Mouse (Mus musculus): ENCODE data around the gene Ptma. TPM values are rescaled to one million over a fixed set of nuclear protein-coding genes. Genes with fewer than 3 reads are reported as not detected.
"Not testable (repeated sequence)": the region's sequence is repeated elsewhere in the genome, so short reads cannot be mapped to it uniquely, and the experiment has no call there.

Gene Ptma
- polyA plus RNA-seq, 1 experiment from 2014 or later: 2,088 TPM

DNA sequence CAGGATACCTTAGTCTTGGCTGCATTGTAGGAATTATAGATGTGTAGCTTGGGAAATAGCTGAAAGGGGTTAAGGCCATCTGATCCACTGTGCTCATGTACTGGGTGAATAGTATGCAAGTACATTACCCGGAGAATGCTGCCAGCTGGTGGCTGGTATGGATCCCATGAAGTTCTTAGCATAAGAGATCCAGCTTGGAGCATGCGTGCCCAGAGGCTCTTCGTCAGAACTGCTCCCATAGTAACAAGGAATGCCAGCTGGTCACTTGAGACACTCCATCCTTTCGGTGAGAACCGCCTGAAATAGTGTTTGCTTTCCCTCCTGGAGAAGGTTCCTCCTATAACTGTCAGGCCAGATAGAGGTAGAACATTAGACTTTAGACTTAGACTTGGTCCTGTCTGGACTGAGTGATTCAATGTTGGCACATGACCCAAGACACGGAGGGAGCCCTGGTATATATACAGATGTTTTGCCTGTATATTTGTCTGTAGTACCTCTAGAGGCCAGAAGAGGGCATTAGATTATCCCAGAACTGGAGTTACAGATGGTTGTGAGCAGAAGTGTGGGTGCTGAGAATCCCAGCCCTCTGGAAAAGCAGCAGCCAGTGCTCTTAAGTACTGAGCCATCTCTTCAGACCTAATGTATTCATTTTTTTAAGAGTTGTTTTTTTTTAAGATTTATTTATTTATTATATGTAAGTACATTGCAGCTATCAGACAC, 7.0 kb downstream of the Ptma start:
- no peak overlapping the region for H3K4me3 ChIP-seq
- no peaks in the 10 kb centered on the region for H3K27me3 ChIP-seq
- peaks cover 30% of the 10 kb centered on the region for H3K4me1 ChIP-seq
- no peak overlapping the region for H3K4me2 ChIP-seq
- H3K36me3 ChIP-seq: peaks cover 21% of the 10 kb centered on the region
- no peak overlapping the region for H3K27ac ChIP-seq
- H3K9me3 ChIP-seq: no peaks in the 10 kb centered on the region
- no peak overlapping the region for H3K9ac ChIP-seq
- WGBS: 83% methylated on average over 6 of the region's 6 CpGs
- no peak for ATAC-seq (ENCODE audit: insufficient number of reproducible peaks, low FRiP score, low TSS enrichment, low read depth)

DNA sequence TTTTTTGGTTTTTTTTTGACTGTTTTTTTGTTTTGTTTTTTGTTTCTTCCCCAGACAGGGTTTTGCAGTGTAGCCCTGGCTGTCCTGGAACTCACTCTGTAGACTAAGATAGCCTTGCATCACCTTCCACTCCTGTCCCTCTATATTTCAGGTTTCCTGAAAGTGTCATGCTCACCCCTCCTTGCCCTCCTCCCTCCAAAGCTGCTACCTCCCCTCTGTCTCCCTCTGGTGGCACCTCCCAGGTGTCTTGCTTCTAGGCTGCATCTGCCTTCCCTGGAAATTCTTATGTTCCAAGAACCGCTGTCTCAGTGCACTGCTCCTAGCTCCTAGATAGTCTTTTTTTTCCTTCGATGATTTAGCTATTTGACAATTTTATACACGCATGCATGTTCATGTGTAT, 11.9 kb downstream of the Ptma start:
- 58% methylated on average over 3 of the region's 3 CpGs for WGBS
- no peaks in the 10 kb centered on the region for H3K4me1 ChIP-seq
- peaks cover 21% of the 10 kb centered on the region for H3K36me3 ChIP-seq
- no peak overlapping the region for H3K4me3 ChIP-seq
- no peak overlapping the region for H3K4me2 ChIP-seq
- no peak overlapping the region for H3K27ac ChIP-seq
- ATAC-seq (ENCODE audit: insufficient number of reproducible peaks, low FRiP score, low TSS enrichment, low read depth): no peak
- H3K9me3 ChIP-seq: no peaks in the 10 kb centered on the region
- no peaks in the 10 kb centered on the region for H3K27me3 ChIP-seq
- no peak overlapping the region for H3K9ac ChIP-seq

DNA sequence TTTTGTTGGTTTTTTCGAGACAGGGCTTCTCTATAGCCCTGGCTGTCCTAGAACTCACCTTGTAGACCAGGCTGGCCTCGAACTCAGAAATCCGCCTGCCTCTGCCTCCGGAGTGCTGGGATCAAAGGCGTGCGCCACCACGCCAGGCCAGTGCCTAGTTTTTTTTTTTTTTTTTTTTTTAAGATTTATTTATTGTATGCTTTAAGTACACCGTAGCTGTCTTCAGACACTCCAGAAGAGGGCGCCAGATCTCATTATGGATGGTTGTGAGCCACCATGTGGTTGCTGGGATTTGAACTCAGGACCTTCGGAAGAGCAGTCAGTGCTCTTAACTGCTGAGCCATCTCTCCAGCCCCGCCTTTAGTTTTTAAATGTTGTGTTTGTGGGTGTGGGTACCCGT, 13.1 kb downstream of the Ptma start:
- H3K27ac ChIP-seq; H3K4me2 ChIP-seq; H3K4me3 ChIP-seq; H3K27me3 ChIP-seq; H3K9me3 ChIP-seq; ATAC-seq (ENCODE audit: insufficient number of reproducible peaks, low FRiP score, low TSS enrichment, low read depth); H3K9ac ChIP-seq; H3K4me1 ChIP-seq: not testable (repeated sequence)
- H3K36me3 ChIP-seq: peaks cover 32% of the 10 kb centered on the region
- 88% methylated on average over 12 of the region's 12 CpGs for WGBS

DNA sequence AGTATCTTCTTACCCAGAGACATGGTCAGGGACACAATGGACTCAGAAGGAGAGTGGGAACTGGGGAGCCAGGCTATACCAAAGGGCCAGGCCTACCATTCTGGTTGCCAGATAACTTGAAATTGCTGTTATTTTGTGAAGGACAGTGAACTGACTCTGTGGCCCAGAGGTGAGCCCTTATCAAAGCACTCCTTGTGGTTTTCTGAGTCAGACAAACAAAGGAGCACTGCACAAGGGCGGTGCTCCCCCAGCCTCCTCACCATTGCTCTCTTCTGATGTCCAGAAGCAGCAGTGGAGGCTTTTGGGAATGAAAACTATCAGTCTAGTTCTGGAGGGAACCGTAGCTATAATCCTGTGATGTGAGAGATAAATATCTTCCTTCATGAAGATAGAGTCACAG, 16.1 kb downstream of the Ptma start:
- 87% methylated on average over 2 of the region's 2 CpGs for WGBS
- Histone ChIP-seq H3K27me3 (no peaks in the 10 kb centered on the region), H3K9me3 (no peaks in the 10 kb centered on the region), H3K27ac (no peak overlapping the region), H3K4me2 (no peak overlapping the region), H3K4me1 (no peaks in the 10 kb centered on the region), H3K36me3 (peaks cover 58% of the 10 kb centered on the region), H3K4me3 (no peak overlapping the region), H3K9ac (no peak overlapping the region)
- ATAC-seq (ENCODE audit: insufficient number of reproducible peaks, low FRiP score, low TSS enrichment, low read depth): no peak

- Histone ChIP-seq H3K27ac (no peak overlapping the region), H3K4me1 (no peaks in the 10 kb centered on the region), H3K36me3 (peaks cover 61% of the 10 kb centered on the region), H3K4me3 (no peak overlapping the region), H3K9ac (no peak overlapping the region), H3K9me3 (no peaks in the 10 kb centered on the region), H3K4me2 (no peak overlapping the region), H3K27me3 (no peaks in the 10 kb centered on the region)
- WGBS: 72% methylated on average over 3 of the region's 3 CpGs
- no peak for ATAC-seq (ENCODE audit: insufficient number of reproducible peaks, low FRiP score, low TSS enrichment, low read depth)
These were observed 20.3 kb downstream of the Ptma start for GRCm38 (mm10) chr1:86546797-86547196.

GRCm38 (mm10) chr1:86551299-86551698, 24.8 kb downstream of the Ptma start:
- no peak overlapping the region for H3K27ac ChIP-seq
- no peak overlapping the region for H3K4me2 ChIP-seq
- no peaks in the 10 kb centered on the region for H3K4me1 ChIP-seq
- H3K4me3 ChIP-seq: no peak overlapping the region
- peaks cover 21% of the 10 kb centered on the region for H3K36me3 ChIP-seq
- no peak for ATAC-seq (ENCODE audit: insufficient number of reproducible peaks, low FRiP score, low TSS enrichment, low read depth)
- WGBS: 81% methylated on average over 4 of the region's 4 CpGs
- no peaks in the 10 kb centered on the region for H3K27me3 ChIP-seq
- no peak overlapping the region for H3K9ac ChIP-seq
- no peaks in the 10 kb centered on the region for H3K9me3 ChIP-seq

DNA sequence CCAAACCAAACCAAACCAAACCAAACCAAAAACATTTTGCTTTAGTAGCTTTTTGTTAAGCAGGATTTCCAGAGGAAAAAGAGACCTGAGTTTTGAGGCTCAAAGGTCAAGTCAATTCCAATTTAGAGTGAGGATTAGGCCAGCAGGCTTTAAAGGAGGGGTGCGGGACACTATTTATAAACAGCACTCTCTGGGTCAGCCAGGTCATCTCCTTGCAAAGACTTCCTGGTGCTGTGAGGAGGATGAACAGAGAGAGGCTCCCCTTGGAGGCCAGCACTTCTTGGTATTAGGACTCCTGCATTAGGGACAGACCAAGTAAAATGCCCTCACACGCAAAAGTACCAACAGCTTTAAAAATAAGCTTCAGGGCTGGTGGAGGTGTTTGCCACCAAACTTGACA, 25.4 kb downstream of the Ptma start:
- ATAC-seq (ENCODE audit: insufficient number of reproducible peaks, low FRiP score, low TSS enrichment, low read depth): no peak
- no peaks in the 10 kb centered on the region for H3K4me1 ChIP-seq
- no peaks in the 10 kb centered on the region for H3K9me3 ChIP-seq
- 71% methylated on average over 2 of the region's 2 CpGs for WGBS
- peaks cover 19% of the 10 kb centered on the region for H3K36me3 ChIP-seq
- no peak overlapping the region for H3K9ac ChIP-seq
- no peak overlapping the region for H3K27ac ChIP-seq
- no peak overlapping the region for H3K4me3 ChIP-seq
- H3K27me3 ChIP-seq: no peaks in the 10 kb centered on the region
- no peak overlapping the region for H3K4me2 ChIP-seq

DNA sequence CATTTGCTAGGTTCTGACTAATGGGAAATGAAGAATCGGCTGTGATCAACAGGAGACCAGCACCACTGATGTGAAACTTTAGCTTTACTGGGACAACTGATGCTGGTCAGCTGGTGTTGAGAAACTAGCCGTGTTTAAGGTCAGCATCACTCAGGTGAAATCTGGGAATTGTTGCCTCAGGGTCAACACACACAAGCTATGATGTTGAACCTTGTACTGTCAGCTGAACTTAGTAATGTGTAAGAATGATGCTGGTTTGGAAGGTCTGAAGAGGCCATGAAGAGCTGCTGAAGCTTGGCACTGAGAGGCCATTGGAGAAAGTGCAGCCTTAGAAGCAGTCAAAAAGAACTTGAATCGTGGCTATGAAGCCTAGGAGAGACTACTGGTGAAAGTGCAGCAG, 29.1 kb downstream of the Ptma start:
- Histone ChIP-seq H3K36me3 (peaks cover 13% of the 10 kb centered on the region), H3K4me3 (no peak overlapping the region), H3K4me2 (no peak overlapping the region), H3K9ac (no peak overlapping the region), H3K27me3 (no peaks in the 10 kb centered on the region), H3K27ac (no peak overlapping the region), H3K9me3 (no peaks in the 10 kb centered on the region), H3K4me1 (no peaks in the 10 kb centered on the region)
- 80% methylated on average over 3 of the region's 3 CpGs for WGBS
- ATAC-seq (ENCODE audit: insufficient number of reproducible peaks, low FRiP score, low TSS enrichment, low read depth): no peak

DNA sequence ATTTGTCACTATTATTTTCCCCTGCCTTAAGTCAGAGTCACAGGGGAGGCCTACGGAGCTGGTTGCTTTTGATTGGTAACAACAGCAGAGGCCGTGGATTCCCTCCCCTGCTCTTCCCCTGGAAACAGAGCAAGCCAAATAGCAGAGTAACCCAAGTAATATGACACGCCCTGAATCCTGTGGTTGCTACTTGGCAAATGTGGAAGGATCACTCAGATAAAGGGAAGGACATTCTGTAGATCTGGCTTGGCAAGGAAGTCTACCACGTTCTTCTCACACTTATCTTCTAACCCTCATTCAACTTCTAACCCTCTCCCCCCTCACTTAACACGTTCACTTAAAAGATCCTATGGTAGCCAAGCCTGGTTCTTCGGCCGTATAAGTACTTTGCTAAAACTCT, 31.3 kb downstream of the Ptma start:
- no peaks in the 10 kb centered on the region for H3K9me3 ChIP-seq
- 56% methylated on average over 7 of the region's 7 CpGs for WGBS
- no peaks in the 10 kb centered on the region for H3K4me1 ChIP-seq
- no peak overlapping the region for H3K9ac ChIP-seq
- H3K4me3 ChIP-seq: no peak overlapping the region
- H3K4me2 ChIP-seq: no peak overlapping the region
- H3K36me3 ChIP-seq: peaks cover 20% of the 10 kb centered on the region
- ATAC-seq (ENCODE audit: insufficient number of reproducible peaks, low FRiP score, low TSS enrichment, low read depth): no peak
- H3K27me3 ChIP-seq: no peaks in the 10 kb centered on the region
- no peak overlapping the region for H3K27ac ChIP-seq

DNA sequence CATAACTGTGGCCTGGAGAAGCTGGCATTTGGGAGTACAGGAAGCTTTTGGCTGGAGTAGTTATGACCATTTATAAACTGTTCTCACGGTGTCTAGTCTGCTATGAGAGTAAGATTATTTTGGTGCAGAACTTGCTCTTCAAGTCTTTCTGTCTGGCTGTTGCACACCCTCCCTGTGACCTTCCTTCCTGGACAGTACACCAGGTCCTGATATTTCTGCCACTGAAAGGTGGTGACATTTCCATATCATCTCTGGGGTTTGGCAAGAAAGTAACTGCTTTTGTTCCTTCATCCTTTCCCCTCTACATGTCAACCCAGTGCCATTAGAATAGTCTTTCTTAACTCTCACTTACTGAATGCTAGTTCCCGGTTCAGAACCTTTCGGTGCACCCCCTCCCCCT, 32.7 kb downstream of the Ptma start:
- WGBS: 93% methylated on average over 3 of the region's 3 CpGs
- no peak overlapping the region for H3K4me2 ChIP-seq
- no peak overlapping the region for H3K4me3 ChIP-seq
- no peaks in the 10 kb centered on the region for H3K27me3 ChIP-seq
- H3K36me3 ChIP-seq: peaks cover 33% of the 10 kb centered on the region
- H3K4me1 ChIP-seq: no peaks in the 10 kb centered on the region
- H3K27ac ChIP-seq: no peak overlapping the region
- no peak overlapping the region for H3K9ac ChIP-seq
- no peaks in the 10 kb centered on the region for H3K9me3 ChIP-seq
- no peak for ATAC-seq (ENCODE audit: insufficient number of reproducible peaks, low FRiP score, low TSS enrichment, low read depth)

DNA sequence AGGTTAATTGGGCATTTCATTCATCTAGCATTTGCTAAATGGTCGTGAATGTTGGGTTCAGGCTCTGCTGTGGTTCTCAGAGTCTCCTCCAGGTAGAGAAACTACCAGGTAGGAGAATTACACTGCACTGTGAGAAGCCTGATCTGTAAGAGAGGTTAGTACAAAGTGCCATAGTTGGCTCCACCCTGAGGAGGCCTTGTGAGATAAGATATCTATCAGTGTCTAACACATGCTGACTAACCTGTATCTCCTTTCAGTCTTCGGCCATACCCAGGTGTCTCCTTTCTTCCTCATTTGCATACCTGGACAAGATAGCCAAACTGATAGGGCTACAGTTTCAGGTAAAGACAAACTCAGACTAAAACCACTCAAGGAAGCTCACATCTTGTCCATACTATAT, 36.1 kb downstream of the Ptma start:
- H3K9me3 ChIP-seq: no peaks in the 10 kb centered on the region
- 77% methylated on average over 2 of the region's 2 CpGs for WGBS
- H3K4me2 ChIP-seq: no peak overlapping the region
- H3K4me1 ChIP-seq: no peaks in the 10 kb centered on the region
- H3K36me3 ChIP-seq: peaks cover 28% of the 10 kb centered on the region
- H3K9ac ChIP-seq: no peak overlapping the region
- no peaks in the 10 kb centered on the region for H3K27me3 ChIP-seq
- no peak for ATAC-seq (ENCODE audit: insufficient number of reproducible peaks, low FRiP score, low TSS enrichment, low read depth)
- H3K27ac ChIP-seq: no peak overlapping the region
- no peak overlapping the region for H3K4me3 ChIP-seq

- 76% methylated on average over 2 of the region's 2 CpGs for WGBS
- Histone ChIP-seq H3K27ac (no peak overlapping the region), H3K4me2 (no peak overlapping the region), H3K4me3 (no peak overlapping the region), H3K9ac (no peak overlapping the region), H3K4me1 (no peaks in the 10 kb centered on the region), H3K9me3 (no peaks in the 10 kb centered on the region), H3K36me3 (peaks cover 16% of the 10 kb centered on the region), H3K27me3 (no peaks in the 10 kb centered on the region)
- ATAC-seq (ENCODE audit: insufficient number of reproducible peaks, low FRiP score, low TSS enrichment, low read depth): no peak
These were observed 41.9 kb downstream of the Ptma start for GRCm38 (mm10) chr1:86568409-86568808.

DNA sequence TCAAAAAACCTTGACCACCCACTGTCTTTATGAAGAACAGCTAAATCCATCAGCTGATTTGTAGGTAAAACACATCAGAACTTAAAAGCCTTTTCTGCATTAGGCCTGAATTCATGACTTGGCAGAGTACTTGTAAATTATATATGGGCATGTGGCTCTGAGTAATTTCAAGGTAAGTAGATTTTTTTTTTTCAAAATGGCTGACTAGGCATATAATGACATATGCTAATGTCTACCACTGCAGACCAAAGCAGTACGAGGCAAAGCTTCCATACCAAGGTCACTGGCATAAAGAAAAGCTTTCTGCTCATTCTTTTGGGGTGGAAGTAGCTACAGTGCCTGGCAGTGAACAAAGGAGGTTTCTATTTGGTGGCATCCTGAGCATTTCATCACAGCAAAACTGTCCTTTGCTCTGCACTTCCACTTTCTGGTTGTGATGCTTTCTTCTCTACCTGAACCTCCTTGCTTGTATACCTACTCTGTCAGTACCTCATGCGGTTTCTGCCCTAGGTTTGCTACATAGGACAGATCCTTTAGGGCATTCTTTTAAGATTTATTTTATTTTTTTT, 42.9 kb downstream of the Ptma start:
- H3K4me1 ChIP-seq: no peaks in the 10 kb centered on the region
- no peak overlapping the region for H3K9ac ChIP-seq
- H3K27me3 ChIP-seq: no peaks in the 10 kb centered on the region
- H3K36me3 ChIP-seq: 0 out of 2 replicates have a peak, but pooled peaks cover 8% of the 10 kb centered on the region
- H3K9me3 ChIP-seq: no peaks in the 10 kb centered on the region
- no peak overlapping the region for H3K4me2 ChIP-seq
- no peak for ATAC-seq (ENCODE audit: insufficient number of reproducible peaks, low FRiP score, low TSS enrichment, low read depth)
- 80% methylated on average over 2 of the region's 2 CpGs for WGBS
- H3K27ac ChIP-seq: no peak overlapping the region
- H3K4me3 ChIP-seq: no peak overlapping the region
